Mouse (Mus musculus) small intestine, adult 2 months (tissue): ENCODE measurements around the gene Hoxc5. TPM values are rescaled to one million over a fixed set of nuclear protein-coding genes. Genes with fewer than 3 reads are reported as not detected.

Experiments used
- H3K27ac ChIP-seq: fragments of 200-500 bp; 2 replicates; pipeline ENCODE4 v1.5.1; 2012; ENCODE audit warnings: low read depth, low read length, control low read depth, inconsistent platforms; ENCODE audit not compliant: insufficient read depth
- H3K27me3 ChIP-seq: fragments of 200-500 bp; 2 replicates; pipeline ENCODE4 v1.6.1; 2012; ENCODE audit warnings: mild to moderate bottlenecking, moderate library complexity, low read length, inconsistent platforms; ENCODE audit not compliant: control insufficient read depth, insufficient read depth
- H3K36me3 ChIP-seq: fragments of 200-500 bp; 2 replicates; pipeline ENCODE4 v1.6.1; 2012; ENCODE audit warnings: mild to moderate bottlenecking, low read length, control low read depth, inconsistent platforms; ENCODE audit not compliant: control insufficient read depth, insufficient read depth
- H3K4me1 ChIP-seq: fragments of 200-500 bp; 2 replicates; pipeline ENCODE4 v1.6.1; 2012; ENCODE audit warnings: low read length, inconsistent platforms, mixed read lengths; ENCODE audit not compliant: control insufficient read depth, insufficient read depth, insufficient read length
- H3K4me3 ChIP-seq: fragments of 200-500 bp; 2 replicates; pipeline ENCODE4 v1.5.1; 2012; ENCODE audit warnings: low read depth, mild to moderate bottlenecking, control low read depth, inconsistent platforms, low read length, moderate library complexity
- CTCF ChIP-seq: fragments of 200-500 bp; IDR thresholded peaks from 2 replicates; pipeline ENCODE4 v1.5.1; 2012; ENCODE audit warnings: low read depth, mild to moderate bottlenecking, control low read depth, inconsistent platforms, low read length, moderate library complexity, mixed read lengths; ENCODE audit not compliant: insufficient replicate concordance, insufficient read length; ENCODE audit errors: extremely low read depth
- POLR2A ChIP-seq: fragments of 200-500 bp; IDR thresholded peaks from 2 replicates; pipeline ENCODE4 v1.6.1; 2012; ENCODE audit warnings: low read depth, mild to moderate bottlenecking, control low read depth, inconsistent platforms, low read length, moderate library complexity
- WGBS: fragments of 180-500 bp; shearing (Covaris S2); methylation state at CpG from one replicate; pipeline ENCODE4 v1.1.7; 2018; 5-methylcytosine and 5-hydroxymethylcytosine counted together
- polyA plus RNA-seq: library from polyadenylated mRNA; depleted of rRNA; stranded (reverse); fragments of >200 nt; gene quantifications from 2 replicates; pipeline ENCODE4 v1.2.3, GENCODE M21; 2012

The Hoxc5 gene
- polyA plus RNA-seq, 1 experiment = 1.7 TPM

- Histone ChIP-seq H3K4me1 (no peaks in the 10 kb centered on the region), H3K4me3 (no peak within 1 kb of the TSS), H3K27ac (no peak within 1 kb of the TSS), H3K27me3 (peaks cover 86% of the 10 kb centered on the region), H3K36me3 (no peaks in the 10 kb centered on the region)
- WGBS = 2% methylated on average over 31 of the region's 31 CpGs
- no peak for TF ChIP-seq POLR2A
- no peak for TF ChIP-seq CTCF
These were observed 30.8 kb upstream of the Hoxc5 start, which contains the start of gene Hoxc12 for GRCm38 (mm10) chr15:102936279-102936972. Gene Hoxc12 (plus strand): TSS chr15:102936757.

- Histone ChIP-seq H3K27me3 (peaks cover 85% of the 10 kb centered on the region), H3K36me3 (no peaks in the 10 kb centered on the region), H3K4me3 (no peak overlapping the region), H3K27ac (no peak overlapping the region), H3K4me1 (no peaks in the 10 kb centered on the region)
- 6% methylated on average over 50 of the region's 50 CpGs for WGBS
- no peak for TF ChIP-seq POLR2A
- TF ChIP-seq CTCF = no peak
These were observed 30.1 kb upstream of the Hoxc5 start for GRCm38 (mm10) chr15:102937036-102937666.

- 7% methylated on average over 34 of the region's 34 CpGs for WGBS
- Histone ChIP-seq H3K27ac (no peak overlapping the region), H3K4me3 (no peak overlapping the region), H3K27me3 (peaks cover 76% of the 10 kb centered on the region), H3K4me1 (0 out of 2 replicates have a peak, but pooled peaks cover 2% of the 10 kb centered on the region), H3K36me3 (no peaks in the 10 kb centered on the region)
- TF ChIP-seq CTCF = no peak
- no peak for TF ChIP-seq POLR2A
These were observed 27.7 kb upstream of the Hoxc5 start for GRCm38 (mm10) chr15:102939256-102940155.

GRCm38 (mm10) chr15:102942739-102943467, 24.3 kb upstream of the Hoxc5 start:
- H3K4me3 ChIP-seq = no peak overlapping the region
- H3K4me1 ChIP-seq = 0 out of 2 replicates have a peak, but pooled peaks cover 2% of the 10 kb centered on the region
- H3K27me3 ChIP-seq = peaks cover 75% of the 10 kb centered on the region
- WGBS = 2% methylated on average over 51 of the region's 53 CpGs
- TF ChIP-seq CTCF (no peak), POLR2A (no peak)
- no peaks in the 10 kb centered on the region for H3K36me3 ChIP-seq
- H3K27ac ChIP-seq = no peak overlapping the region

- TF ChIP-seq CTCF (no peak), POLR2A (no peak)
- Histone ChIP-seq H3K36me3 (no peaks in the 10 kb centered on the region), H3K4me1 (0 out of 2 replicates have a peak, but pooled peaks cover 2% of the 10 kb centered on the region), H3K4me3 (no peak overlapping the region), H3K27ac (no peak overlapping the region), H3K27me3 (peaks cover 75% of the 10 kb centered on the region)
- WGBS = 13% methylated on average over 5 of the region's 5 CpGs
These were observed 23.8 kb upstream of the Hoxc5 start for GRCm38 (mm10) chr15:102943468-102943813.

- TF ChIP-seq POLR2A (no peak), CTCF (no peak)
- H3K27me3 ChIP-seq = peaks cover 77% of the 10 kb centered on the region
- no peak overlapping the region for H3K4me3 ChIP-seq
- 17% methylated on average over 22 of the region's 22 CpGs for WGBS
- no peaks in the 10 kb centered on the region for H3K36me3 ChIP-seq
- no peak overlapping the region for H3K27ac ChIP-seq
- H3K4me1 ChIP-seq = 0 out of 2 replicates have a peak, but pooled peaks cover 2% of the 10 kb centered on the region
These were observed 21.8 kb upstream of the Hoxc5 start for GRCm38 (mm10) chr15:102945185-102946077.
